Mouse (Mus musculus) erythroblast, embryonic 14.5 days (primary cell): ENCODE measurements around the gene Heg1.

Source experiments
- GATA1 ChIP-seq: IDR thresholded peaks from 2 replicates; pipeline ENCODE4 v1.6.1; 2012; ENCODE audit warnings: low read length, inconsistent platforms, mixed read lengths
- TAL1 ChIP-seq: IDR thresholded peaks from 3 replicates; pipeline ENCODE4 v1.6.1; 2012; ENCODE audit warnings: low read length, inconsistent platforms, mixed read lengths

GRCm38 (mm10) chr16:33677313-33677690, 6.9 kb upstream of the Heg1 start:
- no peak for TF ChIP-seq GATA1
- TF ChIP-seq TAL1: no peak
